Mouse (Mus musculus) cerebellum, postnatal 4 days (tissue): ENCODE measurements around the gene H2al1d.
"Not testable (repeated sequence)": the region's sequence is repeated elsewhere in the genome, so short reads cannot be mapped to it uniquely, and the experiment has no call there.

Source experiments
- DNase-seq, 2 experiments: peaks; one replicate each; pipeline ENCODE4 v3.0.0; 2022; ENCODE audit warnings: low spot score in 2 of 2, mixed read lengths in 1 of 2

The H2al1d gene

GRCm38 (mm10) chrX:11308524-11308923, at the start of gene H2al1d:
Gene H2al1d (plus strand): TSS chrX:11308824.
- not testable (repeated sequence) for DNase-seq

- no peak for DNase-seq
Observed at GRCm38 (mm10) chrX:11264918-11265317, 43.7 kb upstream of the H2al1d start.

GRCm38 (mm10) chrX:11267791-11268190, 40.8 kb upstream of the H2al1d start:
- DNase-seq, result no peak

DNA sequence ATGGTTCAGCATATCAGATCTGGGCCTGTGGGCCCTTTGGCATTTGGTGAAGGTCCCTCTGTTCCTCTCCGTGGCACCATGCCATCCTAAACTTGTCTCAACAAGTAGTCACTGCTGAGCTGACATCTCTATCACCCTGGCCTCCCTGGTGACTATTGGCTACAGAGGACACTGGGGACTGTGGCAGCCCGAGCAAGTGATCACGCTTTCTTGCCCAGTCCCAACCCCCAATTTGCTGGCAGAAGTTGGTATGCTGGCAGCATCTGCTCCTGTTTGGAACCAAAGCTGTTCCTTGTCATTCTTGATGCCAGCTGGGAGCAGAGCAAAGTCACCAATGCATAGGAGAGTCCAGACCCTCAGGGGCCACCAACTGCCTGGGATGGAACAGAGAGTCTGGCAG, 39.5 kb upstream of the H2al1d start:
- peak; percentile 20 to 71 for DNase-seq

GRCm38 (mm10) chrX:11273190-11273589, 35.4 kb upstream of the H2al1d start:
- DNase-seq, result no peak

GRCm38 (mm10) chrX:11277083-11277482, 31.5 kb upstream of the H2al1d start:
- no peak for DNase-seq

GRCm38 (mm10) chrX:11280741-11281140, 27.9 kb upstream of the H2al1d start:
- no peak for DNase-seq

DNA sequence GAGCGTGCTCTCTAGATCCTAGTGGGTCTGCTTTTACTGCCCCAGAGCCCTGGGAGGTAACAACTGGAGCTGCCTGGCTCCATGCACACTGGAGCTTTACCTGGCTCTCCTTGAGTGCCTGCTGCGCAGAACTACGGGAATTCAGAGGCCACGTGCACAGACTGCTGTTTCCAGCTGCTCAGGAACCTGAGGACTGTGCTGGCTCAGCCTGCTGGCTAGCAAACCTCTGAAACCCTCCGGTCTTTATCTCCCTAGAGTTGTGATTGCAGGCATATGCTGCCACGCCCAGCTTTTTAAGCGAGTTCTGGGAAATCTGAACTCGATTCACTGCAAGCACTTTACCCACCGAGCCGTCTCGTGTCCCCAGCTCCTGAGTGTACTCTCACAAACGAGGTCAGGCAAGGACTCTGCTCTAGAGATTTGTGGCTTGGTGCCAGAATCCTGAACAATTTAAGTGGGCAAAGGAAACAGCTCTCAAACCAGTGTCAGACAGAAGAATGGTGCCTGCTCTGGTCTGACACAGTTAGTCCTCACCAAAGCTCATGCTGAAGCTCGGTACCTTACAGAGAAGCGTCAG, 20.2 kb upstream of the H2al1d start:
- no peak for DNase-seq

DNA sequence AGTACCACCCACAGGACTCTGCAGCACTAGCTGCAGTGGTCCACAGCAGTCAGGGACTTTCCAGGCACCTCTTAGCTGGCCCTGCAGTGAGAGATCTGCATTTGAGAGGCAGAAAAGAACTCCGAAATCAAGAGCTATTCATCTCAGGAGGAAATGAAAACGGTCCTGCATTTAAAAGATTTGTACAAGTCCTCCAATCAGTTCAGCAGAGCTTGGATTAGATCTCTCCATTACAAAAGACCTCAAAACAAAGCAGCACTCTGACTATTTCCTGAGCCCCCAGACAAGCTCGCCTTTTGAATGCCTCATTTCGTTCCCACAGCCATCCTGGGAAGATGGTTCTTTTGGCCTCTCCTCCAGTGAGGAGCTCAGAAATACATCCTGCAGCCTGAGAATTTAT, 19.4 kb upstream of the H2al1d start:
- DNase-seq, result no peak

GRCm38 (mm10) chrX:11298957-11299356, 9.7 kb upstream of the H2al1d start, which contains the start of gene H2al1a:
Gene H2al1a (plus strand): TSS chrX:11299257.
- DNase-seq, result not testable (repeated sequence)

GRCm38 (mm10) chrX:11302132-11302531, 6.5 kb upstream of the H2al1d start, which contains the start of gene H2al1b:
Gene H2al1b (plus strand): TSS chrX:11302432.
- DNase-seq, result not testable (repeated sequence)

- DNase-seq, result not testable (repeated sequence)
Observed at GRCm38 (mm10) chrX:11305355-11305754, 3.3 kb upstream of the H2al1d start, which contains the start of gene H2al1c. Gene H2al1c (plus strand): TSS chrX:11305655.

GRCm38 (mm10) chrX:11311634-11312033, 3.0 kb downstream of the H2al1d start, which contains the start of gene H2al1e:
Gene H2al1e (plus strand): TSS chrX:11311934.
- DNase-seq, result not testable (repeated sequence)

GRCm38 (mm10) chrX:11314858-11315257, 6.2 kb downstream of the H2al1d start, which contains the start of gene H2al1f:
Gene H2al1f (plus strand): TSS chrX:11315158.
- DNase-seq, result not testable (repeated sequence)

- not testable (repeated sequence) for DNase-seq
Observed at GRCm38 (mm10) chrX:11317956-11318355, 9.3 kb downstream of the H2al1d start, which contains the start of gene H2al1g. Gene H2al1g (plus strand): TSS chrX:11318256.

DNA sequence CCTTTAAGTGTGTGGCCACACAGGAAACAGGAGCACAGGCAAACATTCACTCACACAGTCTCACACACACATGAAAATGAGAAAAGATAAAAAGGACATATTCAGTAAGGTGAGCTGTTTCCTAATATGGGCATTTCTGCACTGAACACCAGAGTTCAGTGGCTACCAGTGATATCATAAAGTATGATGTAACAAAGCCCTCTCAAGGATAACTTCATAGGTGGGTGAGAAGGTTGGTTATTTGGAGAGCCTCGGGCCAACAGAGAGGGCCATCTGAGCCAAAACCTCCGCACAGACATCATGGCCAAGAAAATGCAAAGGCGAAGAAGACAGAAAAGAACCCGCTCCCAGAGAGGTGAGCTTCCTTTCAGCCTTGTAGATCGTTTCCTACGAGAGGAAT, 12.6 kb downstream of the H2al1d start, which contains the start of gene H2al1h:
TSS of gene H2al1h (plus strand) at position 301 of the 400 bp plus-strand sequence.
- DNase-seq, result not testable (repeated sequence)

DNA sequence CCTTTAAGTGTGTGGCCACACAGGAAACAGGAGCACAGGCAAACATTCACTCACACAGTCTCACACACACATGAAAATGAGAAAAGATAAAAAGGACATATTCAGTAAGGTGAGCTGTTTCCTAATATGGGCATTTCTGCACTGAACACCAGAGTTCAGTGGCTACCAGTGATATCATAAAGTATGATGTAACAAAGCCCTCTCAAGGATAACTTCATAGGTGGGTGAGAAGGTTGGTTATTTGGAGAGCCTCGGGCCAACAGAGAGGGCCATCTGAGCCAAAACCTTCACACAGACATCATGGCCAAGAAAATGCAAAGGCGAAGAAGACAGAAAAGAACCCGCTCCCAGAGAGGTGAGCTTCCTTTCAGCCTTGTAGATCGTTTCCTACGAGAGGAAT, 15.7 kb downstream of the H2al1d start, which contains the start of gene H2al1i:
TSS of gene H2al1i (plus strand) at position 301 of the 400 bp plus-strand sequence.
- not testable (repeated sequence) for DNase-seq

DNA sequence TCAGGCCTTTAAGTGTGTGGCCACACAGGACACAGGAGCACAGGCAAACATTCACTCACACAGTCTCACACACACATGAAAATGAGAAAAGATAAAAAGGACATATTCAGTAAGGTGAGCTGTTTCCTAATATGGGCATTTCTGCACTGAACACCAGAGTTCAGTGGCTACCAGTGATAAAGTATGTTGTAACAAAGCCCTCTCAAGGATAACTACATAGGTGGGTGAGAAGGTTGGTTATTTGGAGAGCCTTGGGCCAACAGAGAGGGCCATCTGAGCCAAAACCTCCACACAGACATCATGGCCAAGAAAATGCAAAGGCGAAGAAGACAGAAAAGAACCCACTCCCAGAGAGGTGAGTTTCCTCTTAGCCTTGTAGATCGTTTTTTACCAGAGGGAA, 18.9 kb downstream of the H2al1d start, which contains the start of gene H2al1j:
TSS of gene H2al1j (plus strand) at position 301 of the 400 bp plus-strand sequence.
- not testable (repeated sequence) for DNase-seq

DNA sequence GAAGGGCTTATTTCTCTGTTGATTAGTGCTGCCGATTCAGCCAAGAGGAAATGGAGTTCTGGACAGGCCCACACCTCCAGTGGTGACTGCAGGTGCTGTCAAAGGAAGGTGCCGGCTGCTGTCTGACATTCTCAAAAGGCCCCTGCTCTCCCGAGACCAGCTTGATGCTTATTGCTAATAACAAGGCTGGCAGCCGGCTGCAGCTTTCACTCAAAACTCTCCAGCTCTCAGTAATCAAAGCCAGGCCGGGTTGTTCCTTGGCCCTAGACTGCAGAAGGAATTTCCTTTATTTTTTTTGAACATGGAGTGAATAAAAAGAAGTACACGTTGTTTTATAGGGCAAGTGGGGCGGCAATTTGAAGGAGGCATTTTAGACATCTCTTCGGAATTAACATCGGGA, 37.1 kb downstream of the H2al1d start:
- DNase-seq, result no peak

DNA sequence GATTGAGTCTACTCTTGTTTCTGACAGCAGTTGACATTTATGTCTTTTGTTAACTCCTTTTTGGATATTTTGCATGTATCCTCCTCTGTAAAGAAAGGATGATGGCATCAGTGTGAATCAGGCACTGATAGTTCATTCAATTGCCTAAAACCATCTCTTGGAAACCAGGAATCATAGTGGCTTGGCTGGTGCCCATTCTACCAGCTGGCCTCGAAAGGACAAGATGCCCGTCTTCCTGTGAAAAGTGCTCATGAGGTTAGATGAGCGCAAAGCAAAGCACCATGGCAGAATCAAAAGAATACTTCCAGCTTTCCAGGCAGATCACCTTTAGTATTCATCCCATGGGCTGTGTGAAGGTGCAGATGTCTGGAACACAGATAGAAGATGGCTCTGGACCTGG, 38.1 kb downstream of the H2al1d start:
- DNase-seq, result no peak
